Mouse (Mus musculus) left cerebral cortex, postnatal 4 days (tissue): Measurements from ENCODE around the gene Hist2h2aa1. TPM values are rescaled to one million over a fixed set of nuclear protein-coding genes. Genes with fewer than 3 reads are reported as not detected.
"Not testable (repeated sequence)": the region's sequence is repeated elsewhere in the genome, so short reads cannot be mapped to it uniquely, and the experiment has no call there.

Experiments
- DNase-seq: peaks from one replicate; pipeline ENCODE4 v3.0.0-alpha.2; 2022
- intact Hi-C: fragments of 180-260 bp; cut with DNase I; formaldehyde crosslinking; loops from one replicate; pipeline ENCODE4 v1.15.1; 2025
- total RNA-seq, 2 experiments: library from RNA; stranded (reverse); gene quantifications; 2 replicates each; pipeline ENCODE4 v1.2.3; 2021

Hist2h2aa1 gene
- total RNA-seq, 2 experiments from 2014 or later = 9.5 to 10.0 TPM

- no peak for DNase-seq
- intact Hi-C loops = no loop called here
These were observed 3.7 kb downstream of the Hist2h2aa1 start for GRCm38 (mm10) chr3:96249034-96249345.

- intact Hi-C loops = no loop called here
- DNase-seq = no peak
These were observed 5.6 kb downstream of the Hist2h2aa1 start for GRCm38 (mm10) chr3:96250890-96251289.

- intact Hi-C loops = no loop called here
These were observed 6.5 kb downstream of the Hist2h2aa1 start for GRCm38 (mm10) chr3:96251787-96252186.

DNA sequence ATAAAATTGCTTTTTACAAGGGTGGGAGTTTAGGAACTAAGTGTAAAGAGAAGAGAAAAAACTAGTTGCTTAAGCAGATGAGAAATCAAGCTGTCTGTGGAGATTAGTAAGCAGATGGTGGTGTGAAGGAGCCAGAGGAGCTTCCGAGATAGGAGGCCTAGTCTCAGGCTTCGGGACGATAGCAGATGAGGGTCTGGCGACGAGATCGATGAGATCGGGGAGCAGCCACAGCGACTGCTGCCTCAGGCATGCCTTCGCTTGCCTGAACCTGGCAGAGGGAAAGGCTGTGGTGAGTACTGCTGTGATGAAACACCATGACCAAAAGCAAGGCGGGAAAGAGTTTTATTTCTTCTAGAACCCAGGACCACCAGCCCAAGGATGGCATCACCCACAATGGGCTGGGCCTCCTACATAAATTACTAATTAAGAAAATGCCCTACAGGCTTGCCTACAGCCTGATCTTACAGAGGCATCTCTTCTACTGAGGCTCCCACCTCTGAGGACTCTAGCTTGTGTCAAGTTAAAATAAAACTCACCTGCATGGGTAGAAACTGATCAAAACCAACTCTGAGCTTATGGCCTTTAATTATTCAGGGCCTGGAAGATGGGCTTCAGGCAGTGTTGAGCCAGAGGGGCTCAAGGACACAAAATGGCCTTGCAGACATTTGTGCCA is 9.5 kb downstream of the Hist2h2aa1 start:
- intact Hi-C loops = no loop called here
- DNase-seq = peak; percentile 55

More at GRCm38 (mm10) chr3:96251787-96252186, 6.5 kb downstream of the Hist2h2aa1 start:
- no peak for DNase-seq

DNA sequence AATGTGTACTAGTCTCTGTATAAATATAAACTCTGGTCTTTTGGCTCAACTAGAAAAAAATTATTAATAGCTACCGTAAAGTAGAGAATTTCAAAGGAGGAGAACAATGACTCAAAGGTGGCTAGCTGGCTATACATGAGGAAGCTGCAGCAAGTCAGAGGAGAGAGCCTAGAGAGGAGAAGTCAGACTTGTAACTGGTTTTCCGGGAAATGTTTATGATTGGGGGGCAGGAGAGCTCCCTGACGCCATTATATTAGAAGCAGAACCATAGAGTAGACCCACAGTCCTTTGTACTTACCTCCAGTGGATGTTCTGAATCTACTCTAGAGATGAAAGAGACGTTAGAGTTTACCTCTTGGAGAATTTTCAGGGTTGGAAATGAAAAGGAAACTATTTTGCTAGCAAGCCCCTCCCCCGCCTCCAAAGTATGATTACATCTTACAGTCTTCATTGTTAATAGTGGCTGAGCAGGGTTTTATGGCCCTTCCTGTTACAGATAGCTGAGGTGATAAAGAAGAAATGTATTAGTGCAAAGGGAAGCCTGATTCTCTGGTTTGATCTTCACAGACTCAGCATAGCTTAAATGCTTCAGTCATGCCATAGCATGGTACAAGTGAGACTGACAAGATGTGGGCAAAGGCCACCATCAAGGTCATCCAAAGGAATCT is 10.8 kb downstream of the Hist2h2aa1 start:
- no peak for DNase-seq
- intact Hi-C loops = no loop called here

DNA sequence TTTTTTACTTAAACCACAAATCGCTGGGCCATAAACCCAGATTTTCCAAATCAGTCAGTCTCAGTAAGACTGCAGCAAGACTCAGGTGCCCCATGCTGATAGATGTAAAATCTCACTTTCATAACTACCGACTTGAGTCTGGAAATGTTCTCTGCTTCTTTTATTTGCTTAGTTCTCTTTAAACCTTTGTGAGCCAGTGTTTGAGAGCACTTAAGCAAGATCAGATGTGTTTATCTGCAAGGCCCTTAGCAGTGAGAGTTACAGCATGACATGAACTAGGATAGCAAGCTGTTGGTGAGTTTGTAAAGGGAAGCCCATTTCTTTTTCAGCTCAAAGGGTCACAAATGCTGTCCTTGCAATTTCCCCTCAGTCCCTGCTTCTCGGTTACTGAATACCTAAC is 11.9 kb downstream of the Hist2h2aa1 start:
- no peak for DNase-seq
- intact Hi-C loops = no loop called here

GRCm38 (mm10) chr3:96260220-96260619 is 14.9 kb downstream of the Hist2h2aa1 start:
- DNase-seq = no peak
- intact Hi-C loops = loop anchor here (10.0 kb wide), 1 partner anchor 195 kb away; no protein-coding TSS in a partner anchor

GRCm38 (mm10) chr3:96261623-96262022 is 16.3 kb downstream of the Hist2h2aa1 start:
- no peak for DNase-seq
- intact Hi-C loops = loop anchor here (10.0 kb wide), 1 partner anchor 197 kb away; no protein-coding TSS in a partner anchor

DNA sequence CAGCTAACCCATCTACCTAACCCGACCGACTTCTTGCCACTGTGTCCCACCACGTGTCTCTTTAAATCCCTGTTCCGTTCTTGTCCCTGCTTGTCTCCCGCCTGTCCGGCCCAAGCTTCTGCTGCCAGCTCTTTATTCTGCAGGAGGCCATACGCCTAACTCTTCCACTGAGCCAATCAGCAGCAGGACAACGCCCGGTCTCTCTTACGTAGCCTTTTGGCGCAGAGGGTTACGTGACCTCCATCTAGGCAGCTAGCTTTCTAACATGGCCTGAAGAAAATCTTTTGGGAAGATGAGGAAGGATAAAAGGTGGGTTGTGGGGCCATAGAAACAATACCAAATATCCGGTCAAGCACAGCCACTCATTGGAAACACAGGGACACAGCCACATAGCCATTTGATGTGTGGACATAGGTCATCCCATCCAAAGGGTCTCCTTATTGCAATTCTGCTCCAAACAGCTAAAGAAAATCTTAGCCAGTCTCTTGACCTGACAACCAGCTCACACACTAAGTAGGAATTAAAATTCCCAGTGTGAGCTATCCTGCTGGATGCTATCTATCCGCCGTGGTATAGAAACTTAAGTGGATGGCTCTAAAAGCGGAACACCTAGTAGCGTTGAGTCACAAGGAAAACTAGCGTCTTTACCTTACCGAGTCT is 17.0 kb downstream of the Hist2h2aa1 start:
- peak; percentile 81 for DNase-seq
- intact Hi-C loops = loop anchor here (10.0 kb wide), 1 partner anchor 198 kb away; no protein-coding TSS in a partner anchor

GRCm38 (mm10) chr3:96262979-96263550 is 17.8 kb downstream of the Hist2h2aa1 start, which contains the start of gene Hist2h4:
Gene Hist2h4 (minus strand): TSS chr3:96263311.
- peak; percentile 94 for DNase-seq
- intact Hi-C loops = loop anchor here (10.0 kb wide), 1 partner anchor 198 kb away; no protein-coding TSS in a partner anchor

DNA sequence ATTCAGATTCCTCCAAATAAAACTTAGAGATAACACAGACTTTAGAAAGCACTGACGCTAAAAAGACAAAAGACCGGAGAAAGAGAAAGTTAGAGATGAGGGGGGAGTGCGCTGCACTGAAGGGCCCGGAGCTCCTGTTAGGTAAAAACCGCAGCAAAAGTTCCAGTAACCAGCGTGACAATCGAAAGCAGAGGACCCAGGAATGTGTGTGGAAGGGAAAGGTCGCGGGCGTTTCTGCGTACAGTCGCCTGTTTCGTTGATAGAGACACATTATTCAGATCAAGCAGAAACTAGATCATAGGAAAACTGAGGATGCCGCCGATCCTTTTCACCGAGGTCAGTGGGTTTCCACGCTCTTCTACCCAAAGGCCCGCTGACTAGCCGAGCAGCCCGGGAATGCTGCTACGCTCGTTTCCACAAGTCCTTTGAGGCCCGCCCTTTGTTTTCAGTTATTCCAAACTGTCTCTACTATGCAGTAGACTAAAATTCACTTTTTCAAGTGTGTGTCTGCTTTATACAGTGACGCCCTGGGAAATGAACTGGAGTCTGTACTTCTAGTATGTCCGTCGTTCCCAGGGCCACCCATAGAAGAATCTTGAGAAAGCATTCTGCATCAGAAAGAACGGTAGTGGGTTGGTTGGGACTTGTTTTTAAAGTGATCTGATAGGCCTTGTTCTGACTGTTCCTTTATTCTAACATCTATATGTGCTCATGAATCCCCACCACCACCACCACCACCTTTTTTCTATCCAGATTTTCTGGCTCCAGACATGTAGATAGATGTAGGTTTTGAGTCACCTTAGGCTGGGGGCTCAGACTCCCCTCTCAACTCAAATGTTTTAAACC is 18.5 kb downstream of the Hist2h2aa1 start:
- intact Hi-C loops = loop anchor here (10.0 kb wide), 1 partner anchor 199 kb away; no protein-coding TSS in a partner anchor
- DNase-seq = no peak

- intact Hi-C loops = loop anchor here (10.0 kb wide), 1 partner anchor 200 kb away; no protein-coding TSS in a partner anchor
- DNase-seq = no peak
These were observed 19.2 kb downstream of the Hist2h2aa1 start for GRCm38 (mm10) chr3:96264404-96264949.

DNA sequence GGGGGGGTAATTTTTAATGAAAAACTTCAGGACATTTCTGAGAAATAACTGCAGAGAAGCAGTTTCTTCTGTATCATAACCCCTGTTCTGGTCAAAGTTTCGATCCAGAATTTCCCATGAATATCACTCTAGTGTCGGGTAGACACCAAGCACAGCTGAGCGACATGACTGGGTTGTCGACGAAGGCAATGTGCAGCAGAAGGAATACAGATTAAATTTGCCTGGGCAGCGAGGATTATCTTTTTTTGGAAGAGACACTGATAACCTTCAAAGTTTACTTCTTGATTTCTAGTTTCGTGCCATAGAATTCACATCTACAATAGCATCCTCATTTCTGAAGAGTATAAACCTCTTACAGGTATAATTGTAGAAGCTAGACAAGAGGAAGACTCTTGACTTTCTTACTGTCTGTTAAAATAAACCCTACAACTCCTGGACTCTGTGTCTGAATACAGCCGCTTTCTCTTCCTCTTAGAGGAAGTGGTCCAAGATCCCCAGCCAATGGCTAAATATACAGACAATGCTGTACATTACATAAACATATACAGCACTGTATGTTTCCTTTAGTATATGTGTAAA is 20.9 kb downstream of the Hist2h2aa1 start:
- no peak for DNase-seq
- intact Hi-C loops = loop anchor here (10.0 kb wide), 1 partner anchor 201 kb away; no protein-coding TSS in a partner anchor

DNA sequence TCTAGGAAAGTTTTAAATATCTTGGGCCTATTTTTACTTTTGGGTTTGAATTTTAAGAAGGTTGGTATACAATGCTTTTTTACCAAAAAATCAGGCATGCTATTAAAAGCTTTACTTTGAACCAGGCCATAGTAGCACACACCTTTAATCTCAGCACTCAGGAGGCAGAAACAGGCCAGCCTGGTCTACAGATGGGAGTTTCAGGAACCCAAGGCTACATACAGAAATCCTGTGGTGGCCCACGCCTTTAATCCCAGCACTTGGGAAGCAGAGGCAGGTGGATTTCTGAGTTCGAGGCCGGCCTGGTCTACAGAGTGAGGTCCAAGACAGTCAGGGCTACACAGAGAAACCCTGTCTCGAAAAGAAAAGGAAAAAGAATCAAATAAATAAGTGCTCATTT is 22.2 kb downstream of the Hist2h2aa1 start:
- intact Hi-C loops = loop anchor here (10.0 kb wide), 1 partner anchor 203 kb away; no protein-coding TSS in a partner anchor
- DNase-seq = no peak

DNA sequence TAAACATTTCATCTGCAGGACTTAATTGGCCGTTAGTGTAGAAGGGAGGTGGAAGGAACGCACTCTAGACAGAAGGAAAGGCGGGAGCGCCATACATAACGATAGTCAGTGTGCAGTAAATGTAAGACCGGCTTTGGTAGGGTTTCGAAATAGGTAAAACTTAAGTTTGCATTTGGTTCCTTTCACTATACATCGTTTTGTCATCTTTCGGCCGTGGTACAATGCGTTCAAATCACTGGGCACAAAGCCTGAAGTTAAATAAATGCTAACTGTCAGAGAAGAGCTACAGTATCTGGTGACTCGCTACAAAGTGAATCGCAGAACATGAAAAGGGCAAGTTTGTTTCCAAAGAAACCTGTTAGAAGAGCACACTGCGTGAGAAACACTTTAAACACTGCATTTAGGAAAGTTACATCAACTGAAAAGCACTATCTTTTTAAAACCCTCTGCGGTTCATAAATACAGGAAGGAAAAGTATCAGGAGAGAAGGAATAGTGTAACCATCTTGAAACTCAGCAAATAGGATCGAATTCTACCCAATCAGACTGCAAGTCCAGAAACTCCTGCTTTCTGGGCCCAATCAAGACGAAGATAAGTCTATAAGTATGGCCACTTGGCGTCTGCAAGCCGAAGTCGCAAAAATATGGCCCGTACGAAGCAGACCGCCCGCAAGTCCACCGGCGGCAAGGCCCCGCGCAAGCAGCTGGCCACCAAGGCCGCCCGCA is 22.9 kb downstream of the Hist2h2aa1 start, which contains the start of gene Hist2h3b:
Hist2h3b (plus strand) TSS at position 604 of the 725 bp plus-strand sequence.
- DNase-seq = peak; percentile 77
- intact Hi-C loops = loop anchor here (10.0 kb wide), 1 partner anchor 203 kb away; no protein-coding TSS in a partner anchor

- not testable (repeated sequence) for DNase-seq
- intact Hi-C loops = loop anchor here (10.0 kb wide), 1 partner anchor 204 kb away; no protein-coding TSS in a partner anchor
These were observed 23.6 kb downstream of the Hist2h2aa1 start for GRCm38 (mm10) chr3:96268776-96269378.

- peak; percentile 87 for DNase-seq
- intact Hi-C loops = loop anchor here (10.0 kb wide), 1 partner anchor 205 kb away; no protein-coding TSS in a partner anchor
These were observed 24.5 kb downstream of the Hist2h2aa1 start, which contains the start of gene Hist2h2bb for GRCm38 (mm10) chr3:96269511-96270474. Gene Hist2h2bb (plus strand): TSS chr3:96269752.
